Mouse (Mus musculus): ENCODE data around the gene Spata7. TPM values are rescaled to one million over a fixed set of nuclear protein-coding genes. Genes with fewer than 3 reads are reported as not detected.
A peak's percentile ranks its signal among the peaks of the same experiment; 100 is the strongest.
"Not testable (repeated sequence)": the region's sequence is repeated elsewhere in the genome, so short reads cannot be mapped to it uniquely, and the experiment has no call there.

Spata7 gene
- polyA plus RNA-seq, 1 experiment from 2014 or later: 14.6 TPM

DNA sequence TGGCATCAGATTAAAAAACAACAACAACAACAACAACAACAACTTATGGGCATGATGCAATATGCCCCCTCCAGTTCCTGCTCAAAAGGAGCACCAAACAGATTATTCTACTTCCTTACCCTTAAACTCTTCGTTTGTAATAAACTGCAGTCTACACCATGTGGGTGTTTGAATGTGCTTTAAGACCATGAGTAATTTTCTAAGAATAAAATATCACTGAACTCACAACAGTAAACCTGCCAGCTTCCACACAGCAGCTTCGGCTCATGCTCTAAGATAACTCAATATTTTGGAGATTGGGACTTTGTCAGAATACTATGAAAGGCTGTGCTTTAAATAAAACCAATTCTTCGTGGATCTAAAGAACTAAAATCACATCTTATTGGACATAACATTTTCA lies 17.6 kb upstream of the Spata7 start:
- Histone ChIP-seq H3K27me3 (ENCODE audit: control insufficient read depth, insufficient read depth, low read length) (no peaks in the 10 kb centered on the region), H3K4me1 (ENCODE audit: control insufficient read depth, insufficient read depth, low read length) (no peaks in the 10 kb centered on the region), H3K27ac (ENCODE audit: low read depth, low read length) (no peak overlapping the region), H3K36me3 (ENCODE audit: control insufficient read depth, insufficient read depth, low read length) (no peaks in the 10 kb centered on the region), H3K4me3 (ENCODE audit: low read depth, low read length) (no peak overlapping the region), H3K4me2 (no peak overlapping the region), H3K9ac (ENCODE audit: low read depth, low read length) (no peak overlapping the region), H3K9me3 (replicated peaks; ENCODE audit: control insufficient read depth, low read length) (no peaks in the 10 kb centered on the region)
- WGBS (ENCODE audit: insufficient replicate concordance): 72% methylated on average over 3 of the region's 3 CpGs
- ATAC-seq (replicated peaks; ENCODE audit: insufficient number of reproducible peaks, low FRiP score, low TSS enrichment): no peak

DNA sequence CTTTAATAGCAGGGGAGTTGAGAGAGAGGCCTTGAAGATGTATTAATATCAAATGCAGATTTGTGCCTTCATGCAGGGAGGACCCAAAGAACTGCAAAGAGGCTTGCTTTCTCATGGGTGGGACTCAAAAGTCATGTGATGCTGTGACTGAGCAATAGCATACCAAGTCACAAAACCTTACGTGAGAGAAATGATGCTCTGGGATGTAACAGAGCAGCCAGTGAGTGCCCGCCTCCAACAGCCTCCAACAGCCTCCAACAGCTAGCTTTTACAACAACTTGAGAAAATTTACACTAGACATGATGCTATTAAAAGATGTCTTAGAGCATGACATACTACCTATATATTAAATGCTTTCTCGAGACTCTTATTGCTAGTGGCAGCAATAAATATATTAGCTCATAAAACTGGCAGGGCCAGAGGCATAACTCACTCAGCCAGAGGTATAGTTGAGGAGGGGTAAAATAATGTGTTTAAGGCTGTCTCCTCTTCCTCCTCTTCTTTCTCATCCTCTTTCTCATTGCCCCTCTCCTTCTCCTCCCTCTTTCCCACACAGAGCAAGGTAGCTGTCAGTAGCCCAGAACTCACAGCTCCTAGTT lies 12.9 kb upstream of the Spata7 start:
- Histone ChIP-seq H3K9me3 (replicated peaks; ENCODE audit: control insufficient read depth, low read length) (no peaks in the 10 kb centered on the region), H3K27ac (ENCODE audit: low read depth, low read length) (no peak overlapping the region), H3K9ac (ENCODE audit: low read depth, low read length) (no peak overlapping the region), H3K36me3 (ENCODE audit: control insufficient read depth, insufficient read depth, low read length) (no peaks in the 10 kb centered on the region), H3K4me3 (ENCODE audit: low read depth, low read length) (no peak overlapping the region), H3K27me3 (ENCODE audit: control insufficient read depth, insufficient read depth, low read length) (no peaks in the 10 kb centered on the region), H3K4me2 (no peak overlapping the region), H3K4me1 (ENCODE audit: control insufficient read depth, insufficient read depth, low read length) (no peaks in the 10 kb centered on the region)
- no peak for ATAC-seq (replicated peaks; ENCODE audit: insufficient number of reproducible peaks, low FRiP score, low TSS enrichment)
- 74% methylated on average over 3 of the region's 3 CpGs for WGBS (ENCODE audit: insufficient replicate concordance)

DNA sequence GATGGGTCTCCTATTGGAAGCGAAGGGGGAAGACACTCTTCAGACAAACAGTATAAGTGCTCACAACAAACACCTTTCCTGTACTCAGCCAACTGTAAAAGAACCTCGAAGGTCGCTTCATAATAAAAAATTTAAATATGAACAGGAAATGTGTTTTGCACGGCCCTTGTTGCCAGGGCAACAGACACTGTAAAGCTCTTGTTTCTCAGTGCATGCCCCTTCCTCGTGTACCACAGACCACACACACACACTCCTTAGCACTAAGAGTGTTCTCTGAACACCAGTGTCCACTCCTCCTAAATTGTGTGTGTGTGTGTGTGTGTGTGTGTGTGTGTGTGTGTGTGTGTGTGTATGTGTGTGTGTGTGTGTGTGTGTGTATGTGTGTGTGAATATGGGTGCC lies 12.2 kb upstream of the Spata7 start:
- Histone ChIP-seq H3K4me3 (ENCODE audit: low read depth, low read length) (no peak overlapping the region), H3K4me1 (ENCODE audit: control insufficient read depth, insufficient read depth, low read length) (no peaks in the 10 kb centered on the region), H3K27me3 (ENCODE audit: control insufficient read depth, insufficient read depth, low read length) (no peaks in the 10 kb centered on the region), H3K4me2 (no peak overlapping the region), H3K9ac (ENCODE audit: low read depth, low read length) (no peak overlapping the region), H3K9me3 (replicated peaks; ENCODE audit: control insufficient read depth, low read length) (no peaks in the 10 kb centered on the region), H3K36me3 (ENCODE audit: control insufficient read depth, insufficient read depth, low read length) (no peaks in the 10 kb centered on the region), H3K27ac (ENCODE audit: low read depth, low read length) (no peak overlapping the region)
- ATAC-seq (replicated peaks; ENCODE audit: insufficient number of reproducible peaks, low FRiP score, low TSS enrichment): no peak
- 63% methylated on average over 5 of the region's 5 CpGs for WGBS (ENCODE audit: insufficient replicate concordance)

DNA sequence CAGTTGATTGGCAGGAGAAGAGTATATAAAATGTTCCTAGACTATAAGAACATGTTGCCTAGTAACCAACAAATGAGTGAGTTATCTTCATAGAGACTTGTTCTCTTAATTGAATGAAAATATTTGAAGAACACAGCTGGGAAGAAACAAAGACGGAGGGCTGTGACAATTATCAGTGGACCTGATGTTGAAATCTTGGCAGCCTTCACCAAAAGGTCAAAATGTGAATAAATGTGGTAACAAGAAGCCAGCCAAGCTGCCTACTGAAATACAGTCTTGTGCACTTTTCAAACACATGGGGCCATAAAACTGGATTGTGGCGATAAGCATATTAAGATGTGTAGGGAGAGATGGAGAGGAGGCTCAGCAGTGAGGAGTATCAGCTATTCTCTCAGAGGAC lies 8.5 kb upstream of the Spata7 start:
- no peaks in the 10 kb centered on the region for H3K9me3 ChIP-seq (replicated peaks; ENCODE audit: control insufficient read depth, low read length)
- WGBS (ENCODE audit: insufficient replicate concordance): 73% methylated on average over 2 of the region's 2 CpGs
- no peaks in the 10 kb centered on the region for H3K36me3 ChIP-seq (ENCODE audit: control insufficient read depth, insufficient read depth, low read length)
- H3K27me3 ChIP-seq (ENCODE audit: control insufficient read depth, insufficient read depth, low read length): no peaks in the 10 kb centered on the region
- H3K27ac ChIP-seq (ENCODE audit: low read depth, low read length): no peak overlapping the region
- no peak overlapping the region for H3K4me2 ChIP-seq
- H3K4me3 ChIP-seq (ENCODE audit: low read depth, low read length): no peak overlapping the region
- H3K9ac ChIP-seq (ENCODE audit: low read depth, low read length): no peak overlapping the region
- no peak for ATAC-seq (replicated peaks; ENCODE audit: insufficient number of reproducible peaks, low FRiP score, low TSS enrichment)
- H3K4me1 ChIP-seq (ENCODE audit: control insufficient read depth, insufficient read depth, low read length): no peaks in the 10 kb centered on the region

DNA sequence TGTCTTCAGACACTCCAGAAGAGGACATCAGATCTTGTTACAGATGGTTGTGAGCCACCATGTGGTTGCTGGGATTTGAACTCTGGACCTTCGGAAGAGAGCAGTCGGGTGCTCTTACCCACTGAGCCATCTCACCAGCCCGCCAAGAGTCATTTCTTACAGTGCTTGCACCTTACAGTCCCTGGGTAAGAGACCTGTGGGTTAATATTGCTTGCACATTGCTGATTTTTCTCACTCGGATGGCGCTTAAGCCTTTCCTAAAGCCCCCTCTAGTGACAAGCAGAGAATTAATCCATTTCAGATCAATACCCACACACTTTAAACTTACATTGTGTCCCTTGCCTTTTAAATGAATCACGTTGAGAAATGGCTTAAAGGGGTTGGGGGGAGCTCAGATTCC lies 7.0 kb upstream of the Spata7 start:
- H3K4me3 ChIP-seq (ENCODE audit: low read depth, low read length); ATAC-seq (replicated peaks; ENCODE audit: insufficient number of reproducible peaks, low FRiP score, low TSS enrichment); H3K27ac ChIP-seq (ENCODE audit: low read depth, low read length); H3K27me3 ChIP-seq (ENCODE audit: control insufficient read depth, insufficient read depth, low read length); H3K36me3 ChIP-seq (ENCODE audit: control insufficient read depth, insufficient read depth, low read length); H3K4me2 ChIP-seq; H3K4me1 ChIP-seq (ENCODE audit: control insufficient read depth, insufficient read depth, low read length); H3K9ac ChIP-seq (ENCODE audit: low read depth, low read length); H3K9me3 ChIP-seq (replicated peaks; ENCODE audit: control insufficient read depth, low read length): not testable (repeated sequence)
- 48% methylated on average over 6 of the region's 6 CpGs for WGBS (ENCODE audit: insufficient replicate concordance)

DNA sequence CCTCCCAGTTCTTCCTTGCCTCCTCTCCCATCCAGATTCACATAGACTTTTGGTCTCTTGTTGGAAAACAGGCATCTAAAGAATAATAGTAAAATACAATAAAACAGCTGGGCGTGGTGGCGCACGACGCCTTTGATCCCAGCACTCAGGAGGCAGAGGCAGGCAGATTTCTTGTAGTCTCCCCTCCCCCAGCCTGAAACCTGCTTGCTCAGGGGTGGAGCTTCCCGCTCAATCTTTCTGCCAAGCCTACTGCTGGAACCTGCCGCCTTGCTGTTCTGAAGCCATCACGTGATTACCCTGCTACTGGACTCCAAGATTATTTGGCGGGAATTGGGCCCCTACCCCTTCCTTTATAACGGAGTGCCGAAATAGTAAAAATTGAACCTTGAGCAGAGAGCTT lies 4.7 kb upstream of the Spata7 start:
- not testable (repeated sequence) for H3K9me3 ChIP-seq (replicated peaks; ENCODE audit: control insufficient read depth, low read length); H3K36me3 ChIP-seq (ENCODE audit: control insufficient read depth, insufficient read depth, low read length); H3K9ac ChIP-seq (ENCODE audit: low read depth, low read length); H3K4me3 ChIP-seq (ENCODE audit: low read depth, low read length); H3K4me2 ChIP-seq; ATAC-seq (replicated peaks; ENCODE audit: insufficient number of reproducible peaks, low FRiP score, low TSS enrichment); H3K4me1 ChIP-seq (ENCODE audit: control insufficient read depth, insufficient read depth, low read length); H3K27ac ChIP-seq (ENCODE audit: low read depth, low read length); H3K27me3 ChIP-seq (ENCODE audit: control insufficient read depth, insufficient read depth, low read length)
- 79% methylated on average over 10 of the region's 10 CpGs for WGBS (ENCODE audit: insufficient replicate concordance)

DNA sequence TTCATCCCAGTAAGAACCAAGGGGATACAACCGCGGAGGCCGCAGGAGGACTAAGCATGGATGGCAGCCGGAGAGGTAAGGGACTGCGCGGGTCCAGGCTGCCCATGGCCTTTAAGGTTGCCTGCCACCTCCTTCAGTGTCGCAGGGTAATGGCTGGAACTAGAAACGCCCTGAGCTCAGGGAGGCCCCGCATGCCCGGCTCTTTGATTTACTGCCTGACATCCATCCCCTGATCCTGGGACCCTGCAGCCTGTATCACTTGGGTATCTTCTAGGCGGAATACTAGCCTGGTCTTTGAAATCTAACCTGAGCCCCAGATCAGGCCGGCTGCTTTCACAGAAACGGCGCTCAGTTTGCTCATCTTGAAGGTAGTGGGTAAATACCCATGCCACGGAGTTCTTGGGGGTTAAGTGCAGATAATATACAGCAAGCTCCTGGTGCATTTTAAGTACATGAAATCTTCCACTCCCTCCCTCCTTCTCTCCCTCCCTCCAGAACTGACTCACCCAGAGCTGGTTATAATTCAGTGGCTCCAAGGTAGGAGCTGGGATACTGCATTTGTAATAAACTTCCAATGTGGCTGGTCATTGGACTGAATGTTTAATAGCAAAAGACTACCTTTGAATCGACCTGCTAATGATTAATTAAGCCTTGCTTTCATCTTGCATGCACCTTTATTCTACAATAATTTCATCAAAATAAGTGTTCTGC lies 458 bp downstream of the Spata7 start:
- Histone ChIP-seq H3K9me3 (replicated peaks; ENCODE audit: control insufficient read depth, low read length) (no peaks in the 10 kb centered on the region), H3K9ac (ENCODE audit: low read depth, low read length) (peak overlapping the region; percentile 81), H3K36me3 (ENCODE audit: control insufficient read depth, insufficient read depth, low read length) (no peaks in the 10 kb centered on the region), H3K4me1 (ENCODE audit: control insufficient read depth, insufficient read depth, low read length) (0 out of 2 replicates have a peak, but pooled peaks cover 4% of the 10 kb centered on the region), H3K27ac (ENCODE audit: low read depth, low read length) (peak overlapping the region; percentile 46; the same call in 1 of the 2 replicates), H3K4me2 (peak overlapping the region; percentile 85), H3K27me3 (ENCODE audit: control insufficient read depth, insufficient read depth, low read length) (no peaks in the 10 kb centered on the region), H3K4me3 (ENCODE audit: low read depth, low read length) (peak overlapping the region; percentile 89)
- peak; percentile 74 for ATAC-seq (replicated peaks; ENCODE audit: insufficient number of reproducible peaks, low FRiP score, low TSS enrichment)
- WGBS (ENCODE audit: insufficient replicate concordance): 1% methylated on average over 16 of the region's 16 CpGs

DNA sequence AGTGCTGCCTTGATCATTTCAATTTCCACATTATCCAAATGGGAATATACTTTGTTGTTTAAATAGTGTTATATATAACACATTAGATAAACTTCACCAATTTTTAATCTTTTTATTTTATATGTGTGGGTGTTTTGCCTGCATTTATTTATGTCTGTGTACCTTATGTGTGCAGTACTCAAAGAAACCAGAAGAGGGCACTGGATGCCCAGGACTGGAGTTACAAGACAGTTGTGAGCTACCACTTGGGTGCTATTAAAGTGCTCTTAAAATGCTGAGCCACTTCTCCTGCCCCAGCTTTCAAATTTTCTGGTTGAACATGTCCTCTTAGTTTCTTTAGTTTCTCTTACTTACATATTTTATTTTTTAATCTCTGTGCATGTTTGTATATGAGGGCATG lies 16.9 kb downstream of the Spata7 start:
- Histone ChIP-seq H3K9ac (ENCODE audit: low read depth, low read length) (no peak overlapping the region), H3K27me3 (ENCODE audit: control insufficient read depth, insufficient read depth, low read length) (no peaks in the 10 kb centered on the region), H3K9me3 (replicated peaks; ENCODE audit: control insufficient read depth, low read length) (no peaks in the 10 kb centered on the region), H3K4me1 (ENCODE audit: control insufficient read depth, insufficient read depth, low read length) (no peaks in the 10 kb centered on the region), H3K4me2 (no peak overlapping the region), H3K4me3 (ENCODE audit: low read depth, low read length) (no peak overlapping the region), H3K36me3 (ENCODE audit: control insufficient read depth, insufficient read depth, low read length) (no peaks in the 10 kb centered on the region), H3K27ac (ENCODE audit: low read depth, low read length) (no peak overlapping the region)
- no peak for ATAC-seq (replicated peaks; ENCODE audit: insufficient number of reproducible peaks, low FRiP score, low TSS enrichment)

DNA sequence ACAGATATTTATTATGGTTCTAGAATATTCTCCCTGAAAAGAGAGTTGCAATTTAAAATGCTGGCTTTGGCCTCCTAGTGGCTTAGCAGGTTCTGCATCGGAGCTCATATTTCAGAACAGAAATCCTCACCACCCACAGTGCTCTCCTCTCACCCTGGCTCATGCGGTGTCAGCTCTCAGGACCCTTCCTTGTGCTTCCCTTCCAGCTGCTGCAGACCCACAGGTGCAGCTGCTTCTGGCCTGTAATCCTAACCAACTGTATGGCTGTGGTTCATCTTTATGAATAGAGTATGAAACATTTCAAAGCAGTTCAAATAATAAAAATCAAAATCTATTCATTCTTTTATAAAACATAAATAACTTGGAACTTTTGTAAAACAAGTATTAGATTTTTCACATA lies 28.9 kb downstream of the Spata7 start:
- 62% methylated on average over 2 of the region's 2 CpGs for WGBS (ENCODE audit: insufficient replicate concordance)
- Histone ChIP-seq H3K27me3 (ENCODE audit: control insufficient read depth, insufficient read depth, low read length) (no peaks in the 10 kb centered on the region), H3K4me1 (ENCODE audit: control insufficient read depth, insufficient read depth, low read length) (no peaks in the 10 kb centered on the region), H3K27ac (ENCODE audit: low read depth, low read length) (no peak overlapping the region), H3K4me3 (ENCODE audit: low read depth, low read length) (no peak overlapping the region), H3K9me3 (replicated peaks; ENCODE audit: control insufficient read depth, low read length) (no peaks in the 10 kb centered on the region), H3K36me3 (ENCODE audit: control insufficient read depth, insufficient read depth, low read length) (peaks cover 3% of the 10 kb centered on the region; the same call in 1 of the 2 replicates), H3K4me2 (no peak overlapping the region), H3K9ac (ENCODE audit: low read depth, low read length) (no peak overlapping the region)
- no peak for ATAC-seq (replicated peaks; ENCODE audit: insufficient number of reproducible peaks, low FRiP score, low TSS enrichment)
